Mouse (Mus musculus): ENCODE results near the gene AU022252. TPM values are rescaled to one million over a fixed set of nuclear protein-coding genes. Genes with fewer than 3 reads are reported as not detected.
"Not testable (repeated sequence)": the region's sequence is repeated elsewhere in the genome, so short reads cannot be mapped to it uniquely, and the experiment has no call there.

The AU022252 gene
- polyA plus RNA-seq (2016; fragmentation: Nextera tagmentation; extraction: Ambion mirVana) = 37.3 and 41.3 TPM in 2 replicates

GRCm38 (mm10) chr4:119232410-119233255 lies at the start of gene AU022252, which contains the start of gene P3h1:
TSS of gene AU022252 (minus strand) at chr4:119232712.
TSS of gene P3h1 (plus strand) at chr4:119232915.
- H3K9me3 ChIP-seq (replicated peaks) = no peaks in the 10 kb centered on the region
- WGBS = under 1% methylated on average over 71 of the region's 71 CpGs
- H3K27me3 ChIP-seq (ENCODE audit: low read depth, poor library complexity, severe bottlenecking) = no peaks in the 10 kb centered on the region
- DNase-seq (ENCODE audit: low spot score) = peak; percentile 98
- peak within 1 kb of the TSS; percentile 85 for H3K27ac ChIP-seq (replicated peaks)
- H3K36me3 ChIP-seq = peaks cover 25% of the 10 kb centered on the region
- H3K4me3 ChIP-seq = peak within 1 kb of the TSS; percentile 94
- H3K4me1 ChIP-seq = peaks cover 27% of the 10 kb centered on the region

GRCm38 (mm10) chr4:119278784-119279183 lies 46.3 kb upstream of the AU022252 start:
- H3K27ac ChIP-seq (replicated peaks); H3K4me1 ChIP-seq; H3K27me3 ChIP-seq (ENCODE audit: low read depth, poor library complexity, severe bottlenecking); H3K4me3 ChIP-seq; H3K9me3 ChIP-seq (replicated peaks); DNase-seq (ENCODE audit: low spot score): not testable (repeated sequence)
- WGBS = 92% methylated on average over 15 of the region's 15 CpGs
- H3K36me3 ChIP-seq = peaks cover 97% of the 10 kb centered on the region

GRCm38 (mm10) chr4:119275726-119276125 lies 43.2 kb upstream of the AU022252 start:
- no peaks in the 10 kb centered on the region for H3K4me1 ChIP-seq
- H3K4me3 ChIP-seq = no peak overlapping the region
- no peaks in the 10 kb centered on the region for H3K27me3 ChIP-seq (ENCODE audit: low read depth, poor library complexity, severe bottlenecking)
- WGBS = 83% methylated on average over 2 of the region's 2 CpGs
- no peak for DNase-seq (ENCODE audit: low spot score)
- no peaks in the 10 kb centered on the region for H3K9me3 ChIP-seq (replicated peaks)
- peaks cover 97% of the 10 kb centered on the region for H3K36me3 ChIP-seq
- H3K27ac ChIP-seq (replicated peaks) = no peak overlapping the region

GRCm38 (mm10) chr4:119275226-119275625 lies 42.7 kb upstream of the AU022252 start:
- H3K27ac ChIP-seq (replicated peaks) = no peak overlapping the region
- no peak for DNase-seq (ENCODE audit: low spot score)
- no peak overlapping the region for H3K4me3 ChIP-seq
- WGBS = 87% methylated on average over 2 of the region's 2 CpGs
- H3K27me3 ChIP-seq (ENCODE audit: low read depth, poor library complexity, severe bottlenecking) = no peaks in the 10 kb centered on the region
- no peaks in the 10 kb centered on the region for H3K9me3 ChIP-seq (replicated peaks)
- peaks cover 98% of the 10 kb centered on the region for H3K36me3 ChIP-seq
- no peaks in the 10 kb centered on the region for H3K4me1 ChIP-seq

GRCm38 (mm10) chr4:119274627-119275026 lies 42.1 kb upstream of the AU022252 start:
- H3K36me3 ChIP-seq = peaks cover 98% of the 10 kb centered on the region
- no peak for DNase-seq (ENCODE audit: low spot score)
- no peaks in the 10 kb centered on the region for H3K9me3 ChIP-seq (replicated peaks)
- no peaks in the 10 kb centered on the region for H3K27me3 ChIP-seq (ENCODE audit: low read depth, poor library complexity, severe bottlenecking)
- 89% methylated on average over 1 of the region's 1 CpGs for WGBS
- no peak overlapping the region for H3K4me3 ChIP-seq
- no peak overlapping the region for H3K27ac ChIP-seq (replicated peaks)
- no peaks in the 10 kb centered on the region for H3K4me1 ChIP-seq

- WGBS = 81% methylated on average over 13 of the region's 13 CpGs
- no peak overlapping the region for H3K4me3 ChIP-seq
- H3K36me3 ChIP-seq = peaks cover 40% of the 10 kb centered on the region
- no peaks in the 10 kb centered on the region for H3K9me3 ChIP-seq (replicated peaks)
- H3K27me3 ChIP-seq (ENCODE audit: low read depth, poor library complexity, severe bottlenecking) = no peaks in the 10 kb centered on the region
- no peak for DNase-seq (ENCODE audit: low spot score)
- no peak overlapping the region for H3K27ac ChIP-seq (replicated peaks)
- no peaks in the 10 kb centered on the region for H3K4me1 ChIP-seq
These were observed 34.1 kb upstream of the AU022252 start for GRCm38 (mm10) chr4:119266606-119267005.

GRCm38 (mm10) chr4:119263459-119263858 lies 30.9 kb upstream of the AU022252 start:
- 84% methylated on average over 3 of the region's 3 CpGs for WGBS
- no peaks in the 10 kb centered on the region for H3K27me3 ChIP-seq (ENCODE audit: low read depth, poor library complexity, severe bottlenecking)

GRCm38 (mm10) chr4:119262483-119262882 lies 30.0 kb upstream of the AU022252 start:
- no peak for DNase-seq (ENCODE audit: low spot score)
- Histone ChIP-seq H3K27me3 (ENCODE audit: low read depth, poor library complexity, severe bottlenecking) (no peaks in the 10 kb centered on the region), H3K36me3 (no peaks in the 10 kb centered on the region), H3K27ac (replicated peaks) (no peak overlapping the region), H3K9me3 (replicated peaks) (no peaks in the 10 kb centered on the region), H3K4me3 (no peak overlapping the region), H3K4me1 (peaks cover 4% of the 10 kb centered on the region; the same call in 1 of the 2 replicates)
- 97% methylated on average over 5 of the region's 5 CpGs for WGBS

More at GRCm38 (mm10) chr4:119263459-119263858, 30.9 kb upstream of the AU022252 start:
- Histone ChIP-seq H3K4me1 (peaks cover 4% of the 10 kb centered on the region; the same call in 1 of the 2 replicates), H3K27ac (replicated peaks) (no peak overlapping the region), H3K9me3 (replicated peaks) (no peaks in the 10 kb centered on the region), H3K36me3 (peaks cover 8% of the 10 kb centered on the region), H3K4me3 (no peak overlapping the region)
- no peak for DNase-seq (ENCODE audit: low spot score)

- Histone ChIP-seq H3K4me3 (no peak overlapping the region), H3K27me3 (ENCODE audit: low read depth, poor library complexity, severe bottlenecking) (no peaks in the 10 kb centered on the region), H3K27ac (replicated peaks) (no peak overlapping the region), H3K36me3 (no peaks in the 10 kb centered on the region), H3K9me3 (replicated peaks) (no peaks in the 10 kb centered on the region), H3K4me1 (peaks cover 15% of the 10 kb centered on the region)
- 59% methylated on average over 7 of the region's 7 CpGs for WGBS
- DNase-seq (ENCODE audit: low spot score) = no peak
These were observed 28.7 kb upstream of the AU022252 start for GRCm38 (mm10) chr4:119261087-119261713.

GRCm38 (mm10) chr4:119259344-119260254 lies 27.1 kb upstream of the AU022252 start:
- no peaks in the 10 kb centered on the region for H3K36me3 ChIP-seq
- no peaks in the 10 kb centered on the region for H3K9me3 ChIP-seq (replicated peaks)
- DNase-seq (ENCODE audit: low spot score) = no peak
- no peak overlapping the region for H3K4me3 ChIP-seq
- peaks cover 29% of the 10 kb centered on the region for H3K4me1 ChIP-seq
- no peak overlapping the region for H3K27ac ChIP-seq (replicated peaks)
- H3K27me3 ChIP-seq (ENCODE audit: low read depth, poor library complexity, severe bottlenecking) = no peaks in the 10 kb centered on the region
- 79% methylated on average over 15 of the region's 15 CpGs for WGBS

GRCm38 (mm10) chr4:119257083-119257482 lies 24.6 kb upstream of the AU022252 start:
- Histone ChIP-seq H3K27ac (replicated peaks) (no peak overlapping the region; the same call in 1 of the 2 replicates), H3K27me3 (ENCODE audit: low read depth, poor library complexity, severe bottlenecking) (no peaks in the 10 kb centered on the region), H3K9me3 (replicated peaks) (no peaks in the 10 kb centered on the region), H3K36me3 (no peaks in the 10 kb centered on the region), H3K4me1 (peaks cover 41% of the 10 kb centered on the region), H3K4me3 (no peak overlapping the region)
- 83% methylated on average over 6 of the region's 6 CpGs for WGBS
- no peak for DNase-seq (ENCODE audit: low spot score)

GRCm38 (mm10) chr4:119255351-119255750 lies 22.8 kb upstream of the AU022252 start, which contains the start of gene Cldn19:
TSS of gene Cldn19 (plus strand) at chr4:119255414.
- H3K9me3 ChIP-seq (replicated peaks) = no peaks in the 10 kb centered on the region
- H3K4me1 ChIP-seq = peaks cover 37% of the 10 kb centered on the region
- H3K27me3 ChIP-seq (ENCODE audit: low read depth, poor library complexity, severe bottlenecking) = no peaks in the 10 kb centered on the region
- no peaks in the 10 kb centered on the region for H3K36me3 ChIP-seq
- 73% methylated on average over 12 of the region's 12 CpGs for WGBS
- H3K4me3 ChIP-seq = 0 out of 2 replicates have a peak within 1 kb of the TSS, but pooled peaks have one; percentile 18
- peak within 1 kb of the TSS; percentile 82 for H3K27ac ChIP-seq (replicated peaks)
- no peak for DNase-seq (ENCODE audit: low spot score)

Data from midbrain, embryonic 10.5 days (tissue).